Mouse (Mus musculus) adrenal gland, adult 18-20 months (tissue): ENCODE data around the gene Ypel4. TPM values are rescaled to one million over a fixed set of nuclear protein-coding genes. Genes with fewer than 3 reads are reported as not detected.

Experiments
- DNase-seq, 2 experiments: peaks; one replicate each; pipeline ENCODE4 v3.0.0; 2021 to 2022; ENCODE audit warnings: low spot score in 2 of 2
- long read RNA-seq, 2 experiments: library from polyadenylated mRNA; stranded (forward); transcript quantifications; one replicate each; pipeline ENCODE4 v2.0.0; 2021
- total RNA-seq, 2 experiments: library from RNA; stranded (reverse); gene quantifications; 1 replicate in 1 of 2; 2 replicates in 1 of 2; pipeline ENCODE4 v1.2.3; 2021

The Ypel4 gene
- 1 to 10 TPM; 4.8 to 5.1 TPM for total RNA-seq
- long read RNA-seq, experiment 1, partial matches to known transcripts: 0 of 2 reads
- long read RNA-seq, experiment 1, other reads (novel, unspliced or antisense): 1 of 2 reads
- long read RNA-seq, experiment 2, partial matches to known transcripts: 1 of 3 reads
- long read RNA-seq, experiment 2, other reads (novel, unspliced or antisense): 1 of 3 reads

GRCm38 (mm10) chr2:84733579-84734300 is at the start of gene Ypel4:
Gene Ypel4 (plus strand): TSS chr2:84734058.
- DNase-seq: peak in 1 of 2 experiments; percentile 45

- DNase-seq: no peak
These were observed 45.6 kb upstream of the Ypel4 start for GRCm38 (mm10) chr2:84688080-84688844.

- no peak for DNase-seq
These were observed 43.8 kb upstream of the Ypel4 start for GRCm38 (mm10) chr2:84690050-84690449.

- no peak for DNase-seq
These were observed 38.7 kb upstream of the Ypel4 start for GRCm38 (mm10) chr2:84695007-84695695.

GRCm38 (mm10) chr2:84703497-84703896 is 30.4 kb upstream of the Ypel4 start:
- no peak for DNase-seq

- DNase-seq: no peak
These were observed 29.5 kb upstream of the Ypel4 start for GRCm38 (mm10) chr2:84704329-84704728.

GRCm38 (mm10) chr2:84705295-84705694 is 28.6 kb upstream of the Ypel4 start:
- DNase-seq: no peak

- DNase-seq: no peak
These were observed 26.3 kb upstream of the Ypel4 start for GRCm38 (mm10) chr2:84707523-84707922.

GRCm38 (mm10) chr2:84711898-84712297 is 22.0 kb upstream of the Ypel4 start:
- DNase-seq: no peak

GRCm38 (mm10) chr2:84714422-84714810 is 19.4 kb upstream of the Ypel4 start:
- no peak for DNase-seq

- DNase-seq: peak; percentile 97 to 99
These were observed 18.9 kb upstream of the Ypel4 start, which contains the start of gene Zdhhc5 for GRCm38 (mm10) chr2:84714811-84715561. Gene Zdhhc5 (minus strand): TSS chr2:84715180.

- peak; percentile 51 to 61 for DNase-seq
These were observed 18.1 kb upstream of the Ypel4 start for GRCm38 (mm10) chr2:84715562-84716361.

- no peak for DNase-seq
These were observed 17.2 kb upstream of the Ypel4 start for GRCm38 (mm10) chr2:84716423-84717355.

GRCm38 (mm10) chr2:84717357-84717756 is 16.5 kb upstream of the Ypel4 start:
- DNase-seq: no peak

- no peak for DNase-seq
These were observed 13.1 kb upstream of the Ypel4 start for GRCm38 (mm10) chr2:84720718-84721117.

- DNase-seq: no peak
These were observed 12.7 kb upstream of the Ypel4 start for GRCm38 (mm10) chr2:84721182-84721581.

GRCm38 (mm10) chr2:84723856-84724255 is 10.0 kb upstream of the Ypel4 start:
- no peak for DNase-seq

- no peak for DNase-seq
These were observed 8.1 kb upstream of the Ypel4 start for GRCm38 (mm10) chr2:84725770-84726169.

- DNase-seq: no peak
These were observed 7.1 kb upstream of the Ypel4 start for GRCm38 (mm10) chr2:84726716-84727115.
